Mouse (Mus musculus): Measurements from ENCODE around the gene Gm10801.
"Not testable (repeated sequence)": the region's sequence is repeated elsewhere in the genome, so short reads cannot be mapped to it uniquely, and the experiment has no call there.

Gm10801 gene

DNA sequence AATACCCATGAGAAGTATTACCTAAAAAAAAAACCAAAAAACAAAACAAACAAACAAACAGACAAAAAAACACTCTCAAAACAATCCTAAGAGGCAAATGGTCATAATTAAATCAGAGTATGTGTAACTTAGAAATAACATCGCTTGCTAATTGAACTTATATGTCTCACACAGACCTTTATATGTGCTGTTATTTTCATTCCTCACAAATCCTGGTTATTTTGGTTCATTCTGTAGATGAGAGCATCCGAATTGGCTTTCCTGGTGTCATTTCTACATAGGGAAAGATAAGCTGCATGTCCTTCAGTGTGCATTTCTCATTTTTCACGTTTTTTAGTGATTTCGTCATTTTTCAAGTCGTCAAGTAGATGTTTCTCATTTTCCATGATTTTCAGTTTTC, at the start of gene Gm10801:
Gm10801 (plus strand) TSS at position 301 of the 400 bp plus-strand sequence.
- not testable (repeated sequence) for DNase-seq

DNA sequence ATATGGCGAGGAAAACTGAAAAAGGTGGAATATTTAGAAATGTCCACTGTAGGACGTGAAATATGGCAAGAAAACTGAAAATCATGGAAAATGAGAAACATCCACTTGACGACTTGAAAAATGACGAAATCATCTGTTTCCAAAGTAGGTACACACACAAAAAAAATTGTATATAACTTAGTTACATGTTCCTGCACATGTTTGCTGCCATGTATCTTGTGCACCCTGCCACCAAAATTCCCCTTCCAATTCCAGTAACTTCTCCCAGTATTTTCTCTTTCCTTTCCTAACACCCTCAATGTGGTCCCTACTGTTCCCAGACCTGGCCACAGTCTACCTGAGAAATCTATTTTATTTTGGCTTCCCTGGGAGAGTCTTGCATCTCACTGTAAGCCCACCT, 5.2 kb downstream of the Gm10801 start, which contains the start of gene Gm10800:
Gm10800 (minus strand) TSS at position 101 of the 400 bp plus-strand sequence.
- DNase-seq: not testable (repeated sequence)

DNA sequence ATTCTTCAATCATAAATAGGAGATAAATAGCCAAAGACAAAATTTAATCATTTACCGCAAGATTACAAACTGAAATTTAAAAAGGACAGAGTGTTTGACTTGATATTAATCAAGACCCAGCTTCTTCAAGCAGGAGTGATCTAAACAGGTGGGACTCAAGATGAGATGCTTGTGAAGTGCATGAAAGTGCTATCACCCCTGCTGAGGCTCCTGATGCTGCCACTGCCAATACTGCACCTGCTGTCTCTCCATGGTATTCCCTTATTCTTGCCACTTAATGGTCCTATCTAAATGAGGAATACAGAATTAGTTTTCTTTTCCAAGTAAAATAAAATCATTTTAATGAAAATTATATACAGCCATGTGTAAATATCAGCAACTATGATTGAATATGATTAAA, 35.5 kb downstream of the Gm10801 start:
- DNase-seq: no peak
